Mouse (Mus musculus) gastrocnemius, adult 2 months (tissue): ENCODE data around the gene Fbxo22. TPM values are rescaled to one million over a fixed set of nuclear protein-coding genes. Genes with fewer than 3 reads are reported as not detected.
"Not testable (repeated sequence)": the region's sequence is repeated elsewhere in the genome, so short reads cannot be mapped to it uniquely, and the experiment has no call there.

Experiments
- DNase-seq: peaks from one replicate; pipeline ENCODE4 v3.0.0; 2022
- H3K27ac ChIP-seq: fragments of 200-600 bp; 2 replicates; pipeline ENCODE4 v1.8.1; 2022; ENCODE audit warnings: mild to moderate bottlenecking
- H3K4me3 ChIP-seq: fragments of 200-600 bp; 2 replicates; pipeline ENCODE4 v1.8.1; 2022; ENCODE audit warnings: mild to moderate bottlenecking, moderate library complexity
- CTCF ChIP-seq: fragments of 200-600 bp; IDR thresholded peaks from 2 replicates; pipeline ENCODE4 v1.8.1; 2022; ENCODE audit warnings: antibody characterized with exemption, mild to moderate bottlenecking, moderate library complexity
- intact Hi-C: fragments of 180-260 bp; cut with DNase I; formaldehyde crosslinking; loops from one replicate; pipeline ENCODE4 v1.15.1; 2025
- total RNA-seq, 2 experiments: library from RNA; stranded (reverse); gene quantifications; 2 replicates each; pipeline ENCODE4 v1.2.3; 2021

Fbxo22 gene
- total RNA-seq, 2 experiments from 2014 or later, result 19.5 to 22.0 TPM

GRCm38 (mm10) chr9:55216078-55216477 lies 7.4 kb downstream of the Fbxo22 start:
- no peak for TF ChIP-seq CTCF
- intact Hi-C loops, result no loop called here
- Histone ChIP-seq H3K4me3 (no peak overlapping the region), H3K27ac (no peak overlapping the region; the same call in 1 of the 2 replicates)
- DNase-seq, result no peak

DNA sequence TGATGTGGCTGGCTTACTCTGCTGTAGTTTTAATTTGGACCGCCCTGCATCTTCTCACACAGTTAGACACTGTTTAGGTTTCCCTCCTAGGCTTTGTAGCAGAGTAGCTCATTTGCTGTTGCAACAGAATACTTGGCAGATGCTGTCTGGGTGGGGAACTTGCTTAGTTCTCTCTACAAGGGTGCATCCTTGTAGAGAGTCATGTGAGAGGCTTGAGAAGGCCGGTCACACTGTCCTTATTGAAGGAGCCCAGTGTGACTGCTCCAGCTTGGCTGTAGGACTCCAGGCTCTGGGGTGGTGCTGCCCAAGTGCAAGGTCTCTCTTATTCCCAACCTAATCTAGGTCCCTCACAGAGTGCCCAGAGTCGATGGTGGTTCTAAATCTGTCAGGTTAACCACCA lies 8.7 kb downstream of the Fbxo22 start:
- H3K27ac ChIP-seq, result no peak overlapping the region
- no peak for TF ChIP-seq CTCF
- H3K4me3 ChIP-seq, result no peak overlapping the region
- intact Hi-C loops, result no loop called here
- no peak for DNase-seq

GRCm38 (mm10) chr9:55225165-55225737 lies 16.5 kb downstream of the Fbxo22 start:
- no peak for TF ChIP-seq CTCF
- Histone ChIP-seq H3K4me3 (no peak overlapping the region), H3K27ac (peak overlapping the region; percentile 61)
- no peak for DNase-seq
- intact Hi-C loops, result no loop called here

DNA sequence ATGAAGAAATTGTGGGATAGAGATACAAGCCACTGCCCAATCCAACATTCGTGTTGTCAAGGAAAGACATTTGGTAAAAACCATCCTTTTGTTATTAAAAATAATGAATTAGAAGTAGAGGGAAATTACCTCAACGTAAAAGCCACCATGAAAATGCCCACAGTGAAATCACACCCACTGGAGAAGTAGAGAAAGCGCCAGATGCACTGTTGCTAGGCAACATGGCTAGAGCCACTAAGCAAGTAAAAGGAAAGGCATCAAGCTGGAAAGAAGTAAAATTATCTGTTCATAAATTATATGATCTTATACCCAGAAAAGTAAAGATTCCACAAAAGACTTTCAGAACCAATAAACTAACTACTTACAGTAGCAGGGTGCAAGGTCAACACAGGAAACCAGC lies 17.5 kb downstream of the Fbxo22 start:
- intact Hi-C loops, result no loop called here
- DNase-seq, result no peak
- no peak overlapping the region for H3K4me3 ChIP-seq
- H3K27ac ChIP-seq, result no peak overlapping the region
- TF ChIP-seq CTCF, result no peak

DNA sequence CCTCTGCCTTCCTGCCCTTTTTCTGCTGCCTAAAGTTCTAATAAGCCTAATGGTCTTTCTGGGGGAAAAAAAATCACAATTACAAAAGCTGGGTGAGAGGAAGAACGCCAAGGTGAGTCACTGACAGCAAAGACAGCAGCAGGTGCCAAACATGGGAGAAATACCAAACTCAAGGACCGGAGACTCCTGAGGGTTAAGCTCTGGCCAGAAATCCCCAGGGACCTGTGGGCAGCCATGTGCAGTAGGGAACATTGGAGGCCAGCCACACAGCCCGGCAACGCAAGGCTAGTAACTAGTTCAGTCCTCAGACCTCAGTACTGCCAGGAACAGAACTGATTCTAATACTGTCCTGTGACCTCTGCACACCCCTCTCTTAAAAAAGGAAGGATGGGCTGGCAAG lies 19.4 kb downstream of the Fbxo22 start:
- peak; percentile 30 for DNase-seq
- Histone ChIP-seq H3K27ac (no peak overlapping the region), H3K4me3 (no peak overlapping the region)
- no peak for TF ChIP-seq CTCF
- intact Hi-C loops, result no loop called here

- Histone ChIP-seq H3K27ac (no peak overlapping the region), H3K4me3 (no peak overlapping the region)
- no peak for DNase-seq
- intact Hi-C loops, result no loop called here
- no peak for TF ChIP-seq CTCF
These were observed 20.3 kb downstream of the Fbxo22 start for GRCm38 (mm10) chr9:55229010-55229409.

DNA sequence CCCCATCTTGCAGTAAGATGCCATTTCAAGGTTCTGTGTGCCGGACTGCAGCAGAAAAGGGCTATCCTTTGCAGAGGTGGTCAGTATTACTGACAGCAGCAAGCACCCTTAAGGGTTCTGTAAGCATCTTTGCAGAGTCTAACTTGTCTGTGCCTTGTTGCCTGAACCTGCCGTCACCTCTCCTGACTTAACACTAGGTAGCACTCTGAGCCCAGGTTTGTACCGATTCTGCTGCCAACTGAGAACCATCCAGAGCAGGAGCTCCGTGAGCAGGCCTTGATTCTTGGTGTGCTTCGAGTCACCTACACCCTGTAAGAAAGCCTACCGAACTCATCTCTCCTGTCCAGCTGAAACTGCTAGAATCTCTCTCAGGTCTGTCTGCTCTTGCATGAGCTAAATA lies 22.8 kb downstream of the Fbxo22 start:
- DNase-seq, result no peak
- intact Hi-C loops, result no loop called here
- no peak for TF ChIP-seq CTCF
- H3K4me3 ChIP-seq, result no peak overlapping the region
- H3K27ac ChIP-seq, result no peak overlapping the region

DNA sequence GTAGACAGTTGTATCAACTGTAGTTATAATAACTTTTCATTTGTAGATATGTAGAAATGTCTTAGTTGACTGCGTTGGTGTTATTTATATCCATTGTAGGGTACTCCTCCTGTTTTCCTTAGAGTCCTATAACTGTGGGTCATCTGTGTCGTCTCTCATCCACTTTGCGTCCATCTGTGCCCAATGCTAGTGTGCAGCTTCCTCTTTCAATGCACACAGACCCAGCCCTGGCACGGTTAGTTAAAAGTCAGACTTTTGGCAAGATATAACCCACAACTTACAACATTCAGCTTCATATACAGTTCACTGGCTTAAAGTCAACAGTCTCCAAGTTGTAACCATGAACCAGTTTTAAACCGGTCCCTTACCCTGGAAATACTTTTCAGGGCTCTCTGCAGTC lies 23.4 kb downstream of the Fbxo22 start:
- TF ChIP-seq CTCF, result no peak
- H3K27ac ChIP-seq, result no peak overlapping the region
- no peak for DNase-seq
- intact Hi-C loops, result no loop called here
- no peak overlapping the region for H3K4me3 ChIP-seq

DNA sequence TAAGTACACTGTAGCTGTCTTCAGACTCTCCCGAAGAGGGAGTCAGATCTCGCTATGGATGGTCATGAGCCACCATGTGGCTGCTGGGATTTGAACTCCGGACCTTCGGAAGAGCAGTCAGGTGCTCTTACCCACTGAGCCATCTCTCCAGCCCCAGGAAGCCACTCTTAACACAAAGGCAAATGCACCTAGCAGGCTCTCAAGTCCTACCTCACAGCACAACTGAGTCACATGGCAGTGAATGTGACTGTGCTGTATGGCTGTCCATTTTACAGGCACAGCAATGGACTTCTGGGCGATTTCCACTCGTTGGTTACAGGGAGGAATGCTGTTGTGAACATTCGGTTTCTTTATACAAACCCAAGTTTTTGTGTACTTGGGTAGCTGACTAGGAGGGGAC lies 23.9 kb downstream of the Fbxo22 start:
- no peak for DNase-seq
- intact Hi-C loops, result no loop called here
- no peak for TF ChIP-seq CTCF
- H3K4me3 ChIP-seq, result no peak overlapping the region
- H3K27ac ChIP-seq, result no peak overlapping the region

DNA sequence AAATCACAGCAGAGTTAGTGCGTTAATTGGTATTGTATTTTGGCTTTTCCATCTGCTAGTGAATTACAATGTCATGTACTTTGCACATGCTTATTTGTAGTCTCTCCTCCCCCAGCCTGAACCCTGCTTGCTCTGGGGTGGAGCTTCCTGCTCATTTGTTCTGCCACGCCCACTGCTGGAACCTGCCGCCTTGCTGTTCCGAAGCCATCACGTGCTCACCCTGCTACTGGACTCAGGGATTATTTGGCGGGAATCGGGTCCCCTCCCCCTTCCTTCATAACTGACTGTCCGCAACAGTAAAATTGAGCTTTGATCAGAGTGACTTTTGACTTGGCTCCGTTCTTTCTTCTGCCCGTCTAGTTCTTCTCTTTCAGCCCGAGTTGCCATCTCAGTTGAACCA lies 24.4 kb downstream of the Fbxo22 start:
- intact Hi-C loops, H3K4me3 ChIP-seq, DNase-seq, H3K27ac ChIP-seq: not testable (repeated sequence)

- no peak for TF ChIP-seq CTCF
- Histone ChIP-seq H3K4me3 (no peak overlapping the region), H3K27ac (no peak overlapping the region)
- intact Hi-C loops, result no loop called here
- no peak for DNase-seq
These were observed 27.8 kb downstream of the Fbxo22 start for GRCm38 (mm10) chr9:55236235-55237165.

DNA sequence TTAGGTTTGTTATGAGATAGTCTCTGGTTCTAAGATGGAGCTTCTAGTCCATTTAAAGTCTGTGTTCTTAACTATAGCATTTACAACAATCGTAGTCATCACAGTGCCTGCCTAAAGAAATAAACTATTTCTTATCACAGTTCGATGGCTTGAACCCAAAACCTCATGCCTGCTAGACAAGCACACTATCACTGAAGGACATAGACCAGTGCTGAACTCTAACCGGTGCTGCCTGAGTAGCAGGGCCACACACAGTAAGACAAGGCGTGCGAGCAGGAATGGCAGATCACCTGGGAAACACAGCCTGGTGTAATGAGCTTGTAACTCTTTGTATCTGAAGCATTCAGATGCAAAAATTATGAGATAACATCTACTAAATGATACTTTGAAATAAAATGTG lies 32.1 kb downstream of the Fbxo22 start:
- Histone ChIP-seq H3K27ac (no peak overlapping the region), H3K4me3 (no peak overlapping the region)
- no peak for TF ChIP-seq CTCF
- DNase-seq, result no peak
- intact Hi-C loops, result no loop called here

DNA sequence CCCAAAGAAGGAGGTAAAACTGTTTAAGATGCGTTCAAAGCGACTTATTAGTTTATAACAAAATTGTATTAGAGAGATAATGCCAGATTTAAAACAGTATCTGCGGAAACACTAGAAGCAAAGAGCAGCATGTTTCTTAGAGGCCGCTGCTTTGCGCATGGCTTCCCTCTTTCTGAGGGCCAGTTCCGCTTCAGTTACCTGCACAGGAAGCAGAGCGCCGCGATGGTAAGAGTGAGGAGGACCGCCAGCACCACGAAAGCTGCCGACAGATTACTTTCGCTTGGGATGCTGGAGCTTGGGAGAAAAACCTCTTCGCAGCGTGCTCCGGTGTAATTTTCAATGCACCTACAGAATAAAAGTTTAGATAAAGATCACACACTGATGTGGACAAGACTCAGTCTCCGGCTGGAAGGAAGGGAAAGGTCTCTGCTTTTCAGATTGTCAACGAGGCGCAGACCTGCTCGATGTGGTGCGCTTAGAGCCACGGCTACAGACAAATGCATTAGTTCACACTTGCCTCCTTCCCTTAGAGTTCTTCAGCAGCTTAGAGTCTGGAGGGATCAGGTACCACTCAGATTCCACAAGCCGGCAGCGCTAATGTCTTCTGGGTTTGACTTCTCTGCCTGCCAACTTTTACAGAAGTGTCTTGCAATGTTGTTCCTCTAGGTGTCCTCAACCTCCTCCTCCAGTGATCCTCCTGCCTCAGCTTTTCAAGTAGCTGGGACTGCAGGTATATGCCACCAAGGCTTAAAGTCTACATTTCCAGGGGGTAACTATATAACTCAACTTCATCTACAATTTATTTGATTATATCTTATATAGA lies 33.3 kb downstream of the Fbxo22 start:
- TF ChIP-seq CTCF, result no peak
- intact Hi-C loops, result no loop called here
- no peak overlapping the region for H3K27ac ChIP-seq
- no peak for DNase-seq
- H3K4me3 ChIP-seq, result peak overlapping the region; percentile 48
